Mouse (Mus musculus) embryonic facial prominence, embryonic 13.5 days (tissue): ENCODE data around the gene Snx11. TPM values are rescaled to one million over a fixed set of nuclear protein-coding genes. Genes with fewer than 3 reads are reported as not detected.
A peak's percentile ranks its signal among the peaks of the same experiment; 100 is the strongest.

Experiments
- ATAC-seq: fragments of 200-750 bp; cut with Nextera tagmentation; 2 replicates; pipeline ENCODE4 v1.8.0; 2017; ENCODE audit warnings: low read depth; ENCODE audit not compliant: insufficient number of reproducible peaks, insufficient read depth, low FRiP score, low TSS enrichment
- H3K27ac ChIP-seq: fragments of 300-500 bp; sonication (generic); 2 replicates; pipeline ENCODE4 v1.5.1; 2015; ENCODE audit warnings: moderate library complexity, mild to moderate bottlenecking, inconsistent platforms
- H3K27me3 ChIP-seq: fragments of 300-500 bp; sonication (generic); 2 replicates; pipeline ENCODE4 v1.6.1; 2015; ENCODE audit warnings: mild to moderate bottlenecking, inconsistent platforms
- H3K36me3 ChIP-seq: fragments of 300-500 bp; sonication (generic); 2 replicates; pipeline ENCODE4 v1.6.1; 2015; ENCODE audit warnings: mild to moderate bottlenecking, inconsistent platforms
- H3K4me1 ChIP-seq: fragments of 300-500 bp; sonication (generic); 2 replicates; pipeline ENCODE4 v1.6.1; 2015; ENCODE audit warnings: inconsistent platforms
- H3K4me2 ChIP-seq: fragments of 300-500 bp; sonication (generic); 2 replicates; pipeline ENCODE4 v1.6.1; 2015; ENCODE audit warnings: moderate library complexity, mild to moderate bottlenecking, inconsistent platforms
- H3K4me3 ChIP-seq: fragments of 300-500 bp; sonication (generic); 2 replicates; pipeline ENCODE4 v1.5.1; 2015; ENCODE audit warnings: mild to moderate bottlenecking, inconsistent platforms
- H3K9ac ChIP-seq: fragments of 300-500 bp; sonication (generic); 2 replicates; pipeline ENCODE4 v1.6.1; 2015; ENCODE audit warnings: mild to moderate bottlenecking, inconsistent platforms
- H3K9me3 ChIP-seq: fragments of 300-500 bp; sonication (generic); 2 replicates; pipeline ENCODE4 v1.6.1; 2016; ENCODE audit warnings: inconsistent platforms
- WGBS: fragments of 180-500 bp; shearing (Covaris S2); methylation state at CpG from one replicate; pipeline ENCODE4 v1.1.7; 2015; ENCODE audit warnings: mixed read lengths; 5-methylcytosine and 5-hydroxymethylcytosine counted together
- polyA plus RNA-seq: library from polyadenylated mRNA; unstranded; fragments of >200 nt; fragmentation: Nextera tagmentation; extraction: Ambion mirVana; gene quantifications from 2 replicates; pipeline ENCODE4 v1.2.1, GENCODE M21; 2015

Snx11 gene
- polyA plus RNA-seq, 1 experiment from 2014 or later = 23.5 TPM

GRCm38 (mm10) chr11:96774536-96774935 lies 2.8 kb downstream of the Snx11 start:
- Histone ChIP-seq H3K4me3 (no peak overlapping the region), H3K9ac (no peak overlapping the region), H3K9me3 (no peaks in the 10 kb centered on the region), H3K4me1 (peaks cover 22% of the 10 kb centered on the region), H3K36me3 (peaks cover 40% of the 10 kb centered on the region), H3K27me3 (no peaks in the 10 kb centered on the region), H3K27ac (peak overlapping the region; percentile 28; the same call in 1 of the 2 replicates), H3K4me2 (0 out of 2 replicates have a peak overlapping the region, but pooled peaks have one; percentile 1)
- ATAC-seq = no peak
- 87% methylated on average over 3 of the region's 3 CpGs for WGBS

- no peaks in the 10 kb centered on the region for H3K9me3 ChIP-seq
- H3K4me1 ChIP-seq = peaks cover 32% of the 10 kb centered on the region
- no peaks in the 10 kb centered on the region for H3K27me3 ChIP-seq
- no peak overlapping the region for H3K27ac ChIP-seq
- no peak overlapping the region for H3K9ac ChIP-seq
- H3K36me3 ChIP-seq = peaks cover 61% of the 10 kb centered on the region
- WGBS = 91% methylated on average over 9 of the region's 9 CpGs
- no peak overlapping the region for H3K4me2 ChIP-seq
- ATAC-seq = no peak
- H3K4me3 ChIP-seq = no peak overlapping the region
Observed at GRCm38 (mm10) chr11:96772413-96772812, 4.9 kb downstream of the Snx11 start.

GRCm38 (mm10) chr11:96771274-96771975 lies 5.9 kb downstream of the Snx11 start:
- Histone ChIP-seq H3K9me3 (no peaks in the 10 kb centered on the region), H3K27ac (no peak overlapping the region), H3K36me3 (peaks cover 64% of the 10 kb centered on the region), H3K4me2 (no peak overlapping the region), H3K27me3 (no peaks in the 10 kb centered on the region), H3K4me3 (no peak overlapping the region), H3K9ac (no peak overlapping the region), H3K4me1 (peaks cover 31% of the 10 kb centered on the region)
- ATAC-seq = no peak
- WGBS = 90% methylated on average over 9 of the region's 9 CpGs

GRCm38 (mm10) chr11:96768240-96768639 lies 9.1 kb downstream of the Snx11 start:
- no peak overlapping the region for H3K4me2 ChIP-seq
- no peak overlapping the region for H3K27ac ChIP-seq
- H3K4me3 ChIP-seq = no peak overlapping the region
- peaks cover 61% of the 10 kb centered on the region for H3K36me3 ChIP-seq
- ATAC-seq = no peak
- H3K4me1 ChIP-seq = peaks cover 32% of the 10 kb centered on the region
- 0 out of 2 replicates have a peak overlapping the region, but pooled peaks have one; percentile 51 for H3K9ac ChIP-seq
- H3K9me3 ChIP-seq = no peaks in the 10 kb centered on the region
- WGBS = 57% methylated on average over 9 of the region's 9 CpGs
- H3K27me3 ChIP-seq = no peaks in the 10 kb centered on the region

GRCm38 (mm10) chr11:96767096-96767495 lies 10.3 kb downstream of the Snx11 start:
- H3K27me3 ChIP-seq = no peaks in the 10 kb centered on the region
- 52% methylated on average over 7 of the region's 7 CpGs for WGBS
- H3K4me1 ChIP-seq = peaks cover 36% of the 10 kb centered on the region
- H3K4me3 ChIP-seq = no peak overlapping the region
- H3K4me2 ChIP-seq = no peak overlapping the region
- ATAC-seq = no peak
- H3K27ac ChIP-seq = peak overlapping the region; percentile 13; the same call in 1 of the 2 replicates
- 0 out of 2 replicates have a peak overlapping the region, but pooled peaks have one; percentile 4 for H3K9ac ChIP-seq
- peaks cover 50% of the 10 kb centered on the region for H3K36me3 ChIP-seq
- no peaks in the 10 kb centered on the region for H3K9me3 ChIP-seq

GRCm38 (mm10) chr11:96766555-96766954 lies 10.8 kb downstream of the Snx11 start:
- peaks cover 36% of the 10 kb centered on the region for H3K4me1 ChIP-seq
- H3K27ac ChIP-seq = peak overlapping the region; percentile 13; the same call in 1 of the 2 replicates
- no peaks in the 10 kb centered on the region for H3K9me3 ChIP-seq
- no peaks in the 10 kb centered on the region for H3K27me3 ChIP-seq
- no peak overlapping the region for H3K4me2 ChIP-seq
- ATAC-seq = no peak
- H3K36me3 ChIP-seq = peaks cover 44% of the 10 kb centered on the region
- 84% methylated on average over 12 of the region's 12 CpGs for WGBS
- H3K4me3 ChIP-seq = no peak overlapping the region
- 0 out of 2 replicates have a peak overlapping the region, but pooled peaks have one; percentile 4 for H3K9ac ChIP-seq

GRCm38 (mm10) chr11:96765645-96766044 lies 11.7 kb downstream of the Snx11 start:
- H3K9ac ChIP-seq = no peak overlapping the region
- no peaks in the 10 kb centered on the region for H3K27me3 ChIP-seq
- 76% methylated on average over 7 of the region's 7 CpGs for WGBS
- H3K36me3 ChIP-seq = peaks cover 35% of the 10 kb centered on the region
- H3K9me3 ChIP-seq = no peaks in the 10 kb centered on the region
- H3K27ac ChIP-seq = no peak overlapping the region
- no peak overlapping the region for H3K4me3 ChIP-seq
- H3K4me1 ChIP-seq = peaks cover 36% of the 10 kb centered on the region
- no peak overlapping the region for H3K4me2 ChIP-seq
- ATAC-seq = no peak

GRCm38 (mm10) chr11:96764511-96765350 lies 12.6 kb downstream of the Snx11 start:
- Histone ChIP-seq H3K27ac (no peak overlapping the region), H3K4me2 (peak overlapping the region; percentile 44)
- WGBS = 32% methylated on average over 13 of the region's 13 CpGs

GRCm38 (mm10) chr11:96762742-96763470 lies 14.5 kb downstream of the Snx11 start:
- Histone ChIP-seq H3K4me2 (no peak overlapping the region), H3K9ac (0 out of 2 replicates have a peak overlapping the region, but pooled peaks have one; percentile 12), H3K4me1 (peaks cover 32% of the 10 kb centered on the region), H3K9me3 (no peaks in the 10 kb centered on the region), H3K27ac (no peak overlapping the region), H3K4me3 (no peak overlapping the region), H3K36me3 (peaks cover 8% of the 10 kb centered on the region), H3K27me3 (no peaks in the 10 kb centered on the region)
- WGBS = 76% methylated on average over 15 of the region's 15 CpGs
- ATAC-seq = no peak

More at GRCm38 (mm10) chr11:96764511-96765350, 12.6 kb downstream of the Snx11 start:
- Histone ChIP-seq H3K36me3 (peaks cover 26% of the 10 kb centered on the region), H3K4me3 (peak overlapping the region; percentile 10; the same call in 1 of the 2 replicates), H3K9ac (peak overlapping the region; percentile 58; the same call in 1 of the 2 replicates), H3K9me3 (no peaks in the 10 kb centered on the region), H3K4me1 (peaks cover 36% of the 10 kb centered on the region), H3K27me3 (no peaks in the 10 kb centered on the region)
- no peak for ATAC-seq

- 78% methylated on average over 7 of the region's 7 CpGs for WGBS
- Histone ChIP-seq H3K27me3 (no peaks in the 10 kb centered on the region), H3K4me2 (no peak overlapping the region), H3K9me3 (no peaks in the 10 kb centered on the region), H3K4me1 (peaks cover 23% of the 10 kb centered on the region), H3K36me3 (no peaks in the 10 kb centered on the region), H3K27ac (no peak overlapping the region), H3K4me3 (no peak overlapping the region), H3K9ac (no peak overlapping the region)
- no peak for ATAC-seq
Observed at GRCm38 (mm10) chr11:96761984-96762383, 15.4 kb downstream of the Snx11 start.

- WGBS = 43% methylated on average over 3 of the region's 3 CpGs
- Histone ChIP-seq H3K4me2 (no peak overlapping the region), H3K27me3 (no peaks in the 10 kb centered on the region), H3K4me3 (no peak overlapping the region), H3K9ac (no peak overlapping the region), H3K4me1 (peaks cover 18% of the 10 kb centered on the region), H3K36me3 (no peaks in the 10 kb centered on the region), H3K27ac (no peak overlapping the region), H3K9me3 (no peaks in the 10 kb centered on the region)
- no peak for ATAC-seq
Observed at GRCm38 (mm10) chr11:96760042-96760441, 17.3 kb downstream of the Snx11 start.
